Mouse (Mus musculus) liver, embryonic 15.5 days (tissue): ENCODE measurements around the gene Tmem104. TPM values are rescaled to one million over a fixed set of nuclear protein-coding genes. Genes with fewer than 3 reads are reported as not detected.

Experiments
- ATAC-seq: fragments of 200-750 bp; cut with Nextera tagmentation; 2 replicates; pipeline ENCODE4 v1.8.0; 2017; ENCODE audit warnings: moderate number of reproducible peaks, mild to moderate bottlenecking, moderate library complexity; ENCODE audit not compliant: insufficient read depth
- H3K27ac ChIP-seq: fragments of 300-500 bp; sonication (generic); replicated peaks from 2 replicates; pipeline ENCODE4 v1.5.1; 2015; ENCODE audit warnings: mild to moderate bottlenecking, inconsistent platforms
- H3K27me3 ChIP-seq: fragments of 300-500 bp; sonication (generic); 2 replicates; pipeline ENCODE4 v1.6.1; 2015; ENCODE audit warnings: mild to moderate bottlenecking, inconsistent platforms
- H3K36me3 ChIP-seq: fragments of 300-500 bp; sonication (generic); replicated peaks from 2 replicates; pipeline ENCODE4 v1.6.1; 2015; ENCODE audit warnings: moderate library complexity, mild to moderate bottlenecking, inconsistent platforms
- H3K4me1 ChIP-seq: fragments of 300-500 bp; sonication (generic); replicated peaks from 2 replicates; pipeline ENCODE4 v1.6.1; 2015; ENCODE audit warnings: inconsistent platforms
- H3K4me2 ChIP-seq: fragments of 300-500 bp; sonication (generic); 2 replicates; pipeline ENCODE4 v1.6.1; 2015; ENCODE audit warnings: moderate library complexity, mild to moderate bottlenecking, inconsistent platforms
- H3K4me3 ChIP-seq: fragments of 300-500 bp; sonication (generic); replicated peaks from 2 replicates; pipeline ENCODE4 v1.5.1; 2015; ENCODE audit warnings: mild to moderate bottlenecking, inconsistent platforms
- H3K9ac ChIP-seq: fragments of 300-500 bp; sonication (generic); 2 replicates; pipeline ENCODE4 v1.6.1; 2015; ENCODE audit warnings: moderate library complexity, mild to moderate bottlenecking, inconsistent platforms
- H3K9me3 ChIP-seq: fragments of 300-500 bp; sonication (generic); replicated peaks from 2 replicates; pipeline ENCODE4 v1.6.1; 2016; ENCODE audit warnings: inconsistent platforms
- WGBS: fragments of 180-500 bp; shearing (Covaris S2); methylation state at CpG from one replicate; pipeline ENCODE4 v1.1.7; 2015; ENCODE audit warnings: mixed read lengths; ENCODE audit not compliant: insufficient replicate concordance; 5-methylcytosine and 5-hydroxymethylcytosine counted together
- polyA plus RNA-seq: library from polyadenylated mRNA; unstranded; fragments of >200 nt; fragmentation: Nextera tagmentation; extraction: Ambion mirVana; gene quantifications from 2 replicates; pipeline ENCODE4 v1.2.1, GENCODE M21; 2015

Tmem104 gene
- polyA plus RNA-seq, 1 experiment from 2014 or later, result 6.0 TPM

DNA sequence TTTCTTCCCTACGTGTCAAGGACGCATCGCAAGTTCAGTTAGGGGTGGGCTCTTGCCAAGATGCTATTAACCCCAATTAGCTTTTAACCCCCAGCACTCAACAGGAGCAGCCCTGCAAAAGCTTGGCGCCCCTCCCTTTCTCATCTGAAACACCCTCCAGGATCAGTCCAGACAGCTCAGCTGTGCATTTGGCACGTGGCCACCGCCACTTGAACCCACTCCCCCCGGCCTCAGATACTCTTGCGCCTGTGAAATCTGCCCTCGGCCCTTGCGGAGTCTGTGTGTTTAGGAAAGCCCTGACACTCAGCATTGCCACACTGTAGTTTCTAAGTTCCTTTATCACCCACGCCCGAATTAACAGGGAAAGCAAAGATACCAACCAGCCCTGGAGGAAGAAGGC is 34.8 kb downstream of the Tmem104 start:
- Histone ChIP-seq H3K27me3 (no peaks in the 10 kb centered on the region), H3K9ac (no peak overlapping the region), H3K9me3 (no peaks in the 10 kb centered on the region), H3K4me2 (no peak overlapping the region), H3K27ac (no peak overlapping the region), H3K4me1 (peaks cover 45% of the 10 kb centered on the region), H3K4me3 (no peak overlapping the region), H3K36me3 (no peaks in the 10 kb centered on the region)
- WGBS, result 67% methylated on average over 12 of the region's 12 CpGs
- ATAC-seq, result no peak

- Histone ChIP-seq H3K9me3 (no peaks in the 10 kb centered on the region), H3K4me1 (peaks cover 41% of the 10 kb centered on the region), H3K4me3 (no peak overlapping the region), H3K27ac (no peak overlapping the region), H3K27me3 (no peaks in the 10 kb centered on the region), H3K36me3 (no peaks in the 10 kb centered on the region), H3K4me2 (no peak overlapping the region), H3K9ac (no peak overlapping the region)
- 51% methylated on average over 5 of the region's 5 CpGs for WGBS
- no peak for ATAC-seq
Measured at GRCm38 (mm10) chr11:115222570-115222969, 35.3 kb downstream of the Tmem104 start.

DNA sequence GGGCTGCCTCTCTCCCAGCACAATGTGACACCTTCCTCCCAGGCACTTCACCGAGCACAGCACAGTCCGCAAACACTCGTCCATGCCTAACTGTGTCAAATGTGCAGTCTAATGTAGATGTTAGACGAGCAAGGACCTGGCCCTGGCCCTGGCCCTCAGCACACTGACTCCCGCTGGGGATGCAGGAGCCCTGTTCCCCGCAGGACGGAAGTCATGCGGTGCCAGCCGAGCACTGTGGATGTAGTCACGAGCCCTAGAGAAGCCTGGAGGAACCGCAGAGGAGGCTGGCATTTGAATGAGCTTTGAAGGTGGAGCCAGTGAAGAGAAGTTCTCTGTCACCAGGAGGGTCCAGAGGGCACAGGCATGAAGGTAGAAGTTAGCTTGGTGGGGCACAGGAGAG is 36.2 kb downstream of the Tmem104 start:
- Histone ChIP-seq H3K4me3 (no peak overlapping the region), H3K27me3 (no peaks in the 10 kb centered on the region), H3K4me1 (peaks cover 36% of the 10 kb centered on the region), H3K9ac (no peak overlapping the region), H3K9me3 (no peaks in the 10 kb centered on the region), H3K4me2 (no peak overlapping the region), H3K36me3 (no peaks in the 10 kb centered on the region), H3K27ac (no peak overlapping the region)
- ATAC-seq, result no peak
- 50% methylated on average over 11 of the region's 11 CpGs for WGBS

DNA sequence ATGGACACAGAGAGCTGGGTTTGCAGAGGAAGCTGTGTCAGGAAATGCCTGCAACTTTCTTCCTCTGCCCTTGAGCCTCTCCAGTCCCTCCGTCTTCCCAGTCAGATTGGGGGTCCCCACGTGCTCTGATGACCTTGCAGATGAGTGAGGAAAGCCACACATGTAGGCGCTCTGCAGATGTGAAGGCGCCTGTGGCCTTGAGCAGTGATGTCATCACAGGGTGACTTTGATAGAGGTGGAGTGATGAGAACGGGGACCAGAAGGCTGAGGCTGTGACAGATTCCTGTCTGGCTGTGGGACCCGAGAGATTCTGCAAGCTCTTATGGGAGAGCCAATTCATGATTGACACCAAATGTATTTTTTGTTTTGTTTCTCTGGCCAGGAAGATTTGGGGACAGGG is 36.6 kb downstream of the Tmem104 start:
- Histone ChIP-seq H3K36me3 (no peaks in the 10 kb centered on the region), H3K9me3 (no peaks in the 10 kb centered on the region), H3K4me1 (peaks cover 33% of the 10 kb centered on the region), H3K4me2 (no peak overlapping the region; the same call in 1 of the 2 replicates), H3K9ac (no peak overlapping the region), H3K27ac (no peak overlapping the region), H3K4me3 (no peak overlapping the region), H3K27me3 (no peaks in the 10 kb centered on the region)
- ATAC-seq, result no peak
- WGBS, result 41% methylated on average over 6 of the region's 6 CpGs

DNA sequence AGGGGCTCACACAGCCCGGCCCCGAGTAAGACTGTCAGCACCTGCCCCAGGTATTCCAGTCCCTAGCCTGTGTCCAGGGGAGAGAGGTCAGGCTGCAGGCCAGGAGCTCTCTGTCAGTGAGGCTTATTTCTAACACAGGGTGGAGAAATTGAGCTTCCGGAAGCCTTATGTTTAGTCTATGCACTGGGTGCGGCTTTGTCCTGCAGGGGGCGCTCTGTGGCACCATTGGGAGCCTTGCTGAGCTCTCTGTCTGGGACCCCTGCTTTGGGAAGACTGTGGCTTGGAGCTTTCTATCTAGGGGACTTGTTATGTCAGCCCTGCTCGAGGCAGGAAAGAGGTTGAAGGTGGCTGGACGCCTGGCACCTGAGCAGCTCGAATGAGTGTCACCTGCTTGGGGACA is 37.6 kb downstream of the Tmem104 start:
- no peak for ATAC-seq
- Histone ChIP-seq H3K4me3 (no peak overlapping the region), H3K9ac (no peak overlapping the region), H3K27ac (no peak overlapping the region), H3K4me2 (no peak overlapping the region), H3K4me1 (peaks cover 26% of the 10 kb centered on the region), H3K9me3 (no peaks in the 10 kb centered on the region), H3K36me3 (no peaks in the 10 kb centered on the region), H3K27me3 (no peaks in the 10 kb centered on the region)
- WGBS, result 49% methylated on average over 8 of the region's 8 CpGs

- H3K27me3 ChIP-seq, result no peaks in the 10 kb centered on the region
- peaks cover 25% of the 10 kb centered on the region for H3K4me1 ChIP-seq
- H3K36me3 ChIP-seq, result no peaks in the 10 kb centered on the region
- H3K9me3 ChIP-seq, result no peaks in the 10 kb centered on the region
- H3K9ac ChIP-seq, result no peak overlapping the region
- H3K4me2 ChIP-seq, result no peak overlapping the region
- no peak for ATAC-seq
- no peak overlapping the region for H3K27ac ChIP-seq
- H3K4me3 ChIP-seq, result no peak overlapping the region
- WGBS, result 77% methylated on average over 6 of the region's 6 CpGs
Measured at GRCm38 (mm10) chr11:115225301-115225700, 38.0 kb downstream of the Tmem104 start.

GRCm38 (mm10) chr11:115226811-115227491 is 39.7 kb downstream of the Tmem104 start:
- H3K9me3 ChIP-seq, result no peaks in the 10 kb centered on the region
- no peak overlapping the region for H3K27ac ChIP-seq
- WGBS, result 43% methylated on average over 14 of the region's 14 CpGs
- no peak overlapping the region for H3K9ac ChIP-seq
- no peak overlapping the region for H3K4me2 ChIP-seq
- H3K27me3 ChIP-seq, result no peaks in the 10 kb centered on the region
- no peak overlapping the region for H3K4me3 ChIP-seq
- peaks cover 33% of the 10 kb centered on the region for H3K4me1 ChIP-seq
- no peak for ATAC-seq
- no peaks in the 10 kb centered on the region for H3K36me3 ChIP-seq

DNA sequence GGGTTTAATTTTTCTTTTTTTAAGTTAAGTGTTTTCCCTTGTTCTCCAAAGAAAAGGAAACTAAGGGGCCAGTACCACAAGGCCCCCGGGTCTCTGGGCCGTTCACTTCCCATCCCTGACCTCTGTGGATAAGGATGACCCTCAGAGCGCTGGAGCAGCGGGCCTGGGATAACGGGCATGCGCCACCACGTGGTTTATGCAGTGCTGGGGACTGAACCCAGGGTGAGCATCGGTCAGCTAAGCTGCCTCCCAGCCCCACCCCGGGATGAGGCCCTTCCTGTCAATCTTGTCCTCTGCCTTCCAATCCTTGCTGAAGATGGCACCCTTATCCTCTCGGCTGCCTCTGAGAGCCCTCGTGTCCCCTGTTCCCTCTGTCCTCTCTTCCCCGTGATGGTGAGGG is 40.4 kb downstream of the Tmem104 start:
- H3K4me3 ChIP-seq, result no peak overlapping the region
- no peak overlapping the region for H3K9ac ChIP-seq
- no peaks in the 10 kb centered on the region for H3K9me3 ChIP-seq
- no peaks in the 10 kb centered on the region for H3K36me3 ChIP-seq
- peaks cover 32% of the 10 kb centered on the region for H3K4me1 ChIP-seq
- no peak overlapping the region for H3K4me2 ChIP-seq
- WGBS, result 63% methylated on average over 12 of the region's 12 CpGs
- no peak for ATAC-seq
- H3K27ac ChIP-seq, result no peak overlapping the region
- no peaks in the 10 kb centered on the region for H3K27me3 ChIP-seq

- H3K4me1 ChIP-seq, result peaks cover 24% of the 10 kb centered on the region
- H3K4me3 ChIP-seq, result no peak overlapping the region
- H3K4me2 ChIP-seq, result no peak overlapping the region
- H3K9ac ChIP-seq, result no peak overlapping the region
- 50% methylated on average over 7 of the region's 7 CpGs for WGBS
- no peaks in the 10 kb centered on the region for H3K27me3 ChIP-seq
- no peak overlapping the region for H3K27ac ChIP-seq
- no peaks in the 10 kb centered on the region for H3K36me3 ChIP-seq
- no peaks in the 10 kb centered on the region for H3K9me3 ChIP-seq
- ATAC-seq, result no peak
Measured at GRCm38 (mm10) chr11:115228430-115228829, 41.1 kb downstream of the Tmem104 start.

- Histone ChIP-seq H3K4me2 (no peak overlapping the region), H3K4me1 (peaks cover 22% of the 10 kb centered on the region), H3K36me3 (no peaks in the 10 kb centered on the region), H3K9ac (no peak overlapping the region), H3K27ac (no peak overlapping the region), H3K9me3 (no peaks in the 10 kb centered on the region), H3K27me3 (no peaks in the 10 kb centered on the region), H3K4me3 (no peak overlapping the region)
- 50% methylated on average over 15 of the region's 15 CpGs for WGBS
- ATAC-seq, result no peak
Measured at GRCm38 (mm10) chr11:115229021-115229930, 42.0 kb downstream of the Tmem104 start.

DNA sequence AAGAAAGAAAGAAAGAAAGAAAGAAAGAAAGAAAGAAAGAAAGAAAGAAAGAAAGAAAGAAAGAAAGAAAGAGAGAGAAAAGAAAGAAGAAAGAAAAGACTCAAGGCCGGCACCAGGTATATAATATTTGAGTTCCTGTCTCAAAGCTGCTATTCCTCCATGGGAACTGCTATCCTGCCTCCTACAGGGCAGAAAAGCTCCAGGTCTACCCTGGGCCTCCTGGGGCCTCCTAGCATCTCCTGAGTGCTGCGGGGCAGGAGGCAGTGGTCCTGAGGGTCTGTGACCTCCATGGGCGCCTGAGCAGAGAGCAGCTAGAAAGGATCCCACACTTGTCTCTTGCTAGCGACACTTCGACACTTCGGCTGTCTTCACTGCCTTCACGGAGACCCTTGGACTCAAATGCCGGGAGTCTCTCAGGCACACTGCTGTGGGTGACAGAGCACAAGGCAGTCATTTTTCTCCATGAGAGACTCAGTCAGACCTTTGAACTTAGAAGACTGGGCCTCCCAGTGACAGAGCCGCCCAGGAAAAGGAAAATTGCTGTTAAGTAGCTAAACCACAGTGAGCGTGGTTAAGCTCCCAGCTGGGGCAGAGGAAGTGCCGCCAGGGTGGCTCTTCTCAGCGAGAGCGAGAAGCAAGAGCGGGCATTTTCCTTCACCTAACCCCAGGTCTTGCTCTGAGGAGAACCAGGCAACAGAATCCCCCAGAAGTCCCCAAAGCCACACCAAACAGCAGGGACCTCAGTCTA is 44.1 kb downstream of the Tmem104 start:
- ATAC-seq, result no peak
- Histone ChIP-seq H3K9me3 (no peaks in the 10 kb centered on the region), H3K27me3 (no peaks in the 10 kb centered on the region), H3K4me3 (no peak overlapping the region), H3K9ac (no peak overlapping the region), H3K4me2 (no peak overlapping the region), H3K4me1 (peaks cover 10% of the 10 kb centered on the region), H3K36me3 (no peaks in the 10 kb centered on the region), H3K27ac (0 out of 2 replicates have a peak overlapping the region, but pooled peaks have one; percentile 42)
- 34% methylated on average over 14 of the region's 14 CpGs for WGBS
